Mouse (Mus musculus): ENCODE data around the gene Limk1. TPM values are rescaled to one million over a fixed set of nuclear protein-coding genes. Genes with fewer than 3 reads are reported as not detected.
A peak's percentile ranks its signal among the peaks of the same experiment; 100 is the strongest.

Gene Limk1
- polyA plus RNA-seq, 1 experiment: 6.4 TPM

DNA sequence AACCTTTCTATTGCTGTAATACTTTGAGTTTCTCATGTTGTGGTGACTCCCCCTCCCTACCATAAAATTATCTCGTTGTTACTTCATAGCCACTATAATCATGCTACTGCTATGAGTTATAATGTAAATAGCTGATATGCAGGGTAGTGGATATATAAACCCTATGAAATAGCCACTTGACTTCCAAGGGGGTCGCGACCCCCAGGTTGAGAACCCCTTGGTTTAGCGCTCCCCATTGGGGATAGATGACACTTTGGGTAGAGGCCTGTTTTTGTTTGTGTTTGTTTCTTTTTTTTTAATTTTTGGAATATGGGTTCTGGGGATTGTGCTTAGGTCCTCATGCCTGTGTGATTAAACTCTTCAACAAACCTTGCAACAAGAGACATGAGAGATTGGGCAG is 36.9 kb upstream of the Limk1 start:
- Histone ChIP-seq H3K36me3 (ENCODE audit: control insufficient read depth, insufficient read depth, low read length) (no peaks in the 10 kb centered on the region), H3K27ac (ENCODE audit: insufficient read depth, low read depth, low read length) (no peak overlapping the region), H3K27me3 (ENCODE audit: control insufficient read depth, insufficient read depth, low read length) (no peaks in the 10 kb centered on the region), H3K4me3 (ENCODE audit: low read depth, low read length) (no peak overlapping the region), H3K4me1 (ENCODE audit: control insufficient read depth, insufficient read depth, insufficient read length, low read length) (no peaks in the 10 kb centered on the region)
- WGBS: 60% methylated on average over 4 of the region's 4 CpGs
- TF ChIP-seq CTCF (IDR thresholded peaks at IDR 0.05; ENCODE audit: extremely low read depth, insufficient read length, insufficient replicate concordance, low read depth, low read length): no peak

GRCm38 (mm10) chr5:134720058-134720457 is 31.7 kb upstream of the Limk1 start:
- WGBS: 42% methylated on average over 4 of the region's 4 CpGs
- no peaks in the 10 kb centered on the region for H3K4me1 ChIP-seq (ENCODE audit: control insufficient read depth, insufficient read depth, insufficient read length, low read length)
- TF ChIP-seq CTCF (IDR thresholded peaks at IDR 0.05; ENCODE audit: extremely low read depth, insufficient read length, insufficient replicate concordance, low read depth, low read length): no peak
- no peak for TF ChIP-seq POLR2A (IDR thresholded peaks at IDR 0.05; ENCODE audit: low read depth, low read length)

GRCm38 (mm10) chr5:134711076-134711475 is 22.7 kb upstream of the Limk1 start:
- TF ChIP-seq POLR2A (IDR thresholded peaks at IDR 0.05; ENCODE audit: low read depth, low read length) (no peak), CTCF (IDR thresholded peaks at IDR 0.05; ENCODE audit: extremely low read depth, insufficient read length, insufficient replicate concordance, low read depth, low read length) (no peak)
- H3K36me3 ChIP-seq (ENCODE audit: control insufficient read depth, insufficient read depth, low read length): no peaks in the 10 kb centered on the region
- 74% methylated on average over 7 of the region's 7 CpGs for WGBS

More at GRCm38 (mm10) chr5:134720058-134720457, 31.7 kb upstream of the Limk1 start:
- Histone ChIP-seq H3K4me3 (ENCODE audit: low read depth, low read length) (no peak overlapping the region), H3K27ac (ENCODE audit: insufficient read depth, low read depth, low read length) (no peak overlapping the region), H3K36me3 (ENCODE audit: control insufficient read depth, insufficient read depth, low read length) (no peaks in the 10 kb centered on the region), H3K27me3 (ENCODE audit: control insufficient read depth, insufficient read depth, low read length) (no peaks in the 10 kb centered on the region)

GRCm38 (mm10) chr5:134709275-134709674 is 20.9 kb upstream of the Limk1 start:
- WGBS: 33% methylated on average over 6 of the region's 6 CpGs
- TF ChIP-seq CTCF (IDR thresholded peaks at IDR 0.05; ENCODE audit: extremely low read depth, insufficient read length, insufficient replicate concordance, low read depth, low read length): no peak

More at GRCm38 (mm10) chr5:134711076-134711475, 22.7 kb upstream of the Limk1 start:
- Histone ChIP-seq H3K4me3 (ENCODE audit: low read depth, low read length) (no peak overlapping the region), H3K4me1 (ENCODE audit: control insufficient read depth, insufficient read depth, insufficient read length, low read length) (0 out of 2 replicates have a peak, but pooled peaks cover 2% of the 10 kb centered on the region), H3K27me3 (ENCODE audit: control insufficient read depth, insufficient read depth, low read length) (no peaks in the 10 kb centered on the region), H3K27ac (ENCODE audit: insufficient read depth, low read depth, low read length) (no peak overlapping the region)

GRCm38 (mm10) chr5:134704157-134704556 is 15.8 kb upstream of the Limk1 start:
- Histone ChIP-seq H3K27ac (ENCODE audit: insufficient read depth, low read depth, low read length) (no peak overlapping the region), H3K4me1 (ENCODE audit: control insufficient read depth, insufficient read depth, insufficient read length, low read length) (no peaks in the 10 kb centered on the region), H3K36me3 (ENCODE audit: control insufficient read depth, insufficient read depth, low read length) (no peaks in the 10 kb centered on the region), H3K4me3 (ENCODE audit: low read depth, low read length) (no peak overlapping the region), H3K27me3 (ENCODE audit: control insufficient read depth, insufficient read depth, low read length) (no peaks in the 10 kb centered on the region)
- TF ChIP-seq CTCF (IDR thresholded peaks at IDR 0.05; ENCODE audit: extremely low read depth, insufficient read length, insufficient replicate concordance, low read depth, low read length) (peak; percentile 81; the same call in 1 of the 2 replicates), POLR2A (IDR thresholded peaks at IDR 0.05; ENCODE audit: low read depth, low read length) (no peak)

More at GRCm38 (mm10) chr5:134709275-134709674, 20.9 kb upstream of the Limk1 start:
- no peak overlapping the region for H3K27ac ChIP-seq (ENCODE audit: insufficient read depth, low read depth, low read length)
- 0 out of 2 replicates have a peak, but pooled peaks cover 2% of the 10 kb centered on the region for H3K4me1 ChIP-seq (ENCODE audit: control insufficient read depth, insufficient read depth, insufficient read length, low read length)
- no peak overlapping the region for H3K4me3 ChIP-seq (ENCODE audit: low read depth, low read length)
- no peaks in the 10 kb centered on the region for H3K36me3 ChIP-seq (ENCODE audit: control insufficient read depth, insufficient read depth, low read length)
- H3K27me3 ChIP-seq (ENCODE audit: control insufficient read depth, insufficient read depth, low read length): no peaks in the 10 kb centered on the region

- Histone ChIP-seq H3K27me3 (ENCODE audit: control insufficient read depth, insufficient read depth, low read length) (peaks cover 3% of the 10 kb centered on the region; the same call in 1 of the 2 replicates), H3K36me3 (ENCODE audit: control insufficient read depth, insufficient read depth, low read length) (no peaks in the 10 kb centered on the region), H3K4me1 (ENCODE audit: control insufficient read depth, insufficient read depth, insufficient read length, low read length) (no peaks in the 10 kb centered on the region), H3K27ac (ENCODE audit: insufficient read depth, low read depth, low read length) (no peak overlapping the region), H3K4me3 (ENCODE audit: low read depth, low read length) (no peak overlapping the region)
- TF ChIP-seq POLR2A (IDR thresholded peaks at IDR 0.05; ENCODE audit: low read depth, low read length) (no peak), CTCF (IDR thresholded peaks at IDR 0.05; ENCODE audit: extremely low read depth, insufficient read length, insufficient replicate concordance, low read depth, low read length) (no peak)
- WGBS: 64% methylated on average over 2 of the region's 2 CpGs
Observed at GRCm38 (mm10) chr5:134695539-134695938, 7.1 kb upstream of the Limk1 start.

DNA sequence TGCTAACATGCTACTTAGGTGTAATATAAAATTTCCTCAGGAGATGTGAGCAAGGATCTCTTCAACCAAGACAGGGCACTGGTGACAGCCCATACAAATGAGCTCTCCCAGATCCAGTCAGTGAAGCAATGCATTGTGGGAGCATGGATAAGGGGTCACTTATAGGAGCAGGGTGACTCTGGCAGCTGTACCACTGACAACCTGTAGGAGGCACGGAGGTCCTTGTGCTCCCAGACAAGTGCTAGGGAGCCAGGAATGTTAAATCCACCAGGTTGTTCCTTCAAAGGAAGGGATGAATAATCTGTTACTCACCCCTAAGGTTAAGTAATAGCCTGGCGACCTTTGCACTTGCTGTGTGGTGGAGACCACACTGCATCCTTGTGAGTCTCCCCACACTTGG is 6.7 kb upstream of the Limk1 start:
- H3K4me3 ChIP-seq (ENCODE audit: low read depth, low read length): no peak overlapping the region

More for the DNA sequence above, 6.7 kb upstream of the Limk1 start:
- TF ChIP-seq POLR2A (IDR thresholded peaks at IDR 0.05; ENCODE audit: low read depth, low read length) (no peak), CTCF (IDR thresholded peaks at IDR 0.05; ENCODE audit: extremely low read depth, insufficient read length, insufficient replicate concordance, low read depth, low read length) (no peak)
- WGBS: 15% methylated on average over 2 of the region's 2 CpGs
- Histone ChIP-seq H3K36me3 (ENCODE audit: control insufficient read depth, insufficient read depth, low read length) (no peaks in the 10 kb centered on the region), H3K27me3 (ENCODE audit: control insufficient read depth, insufficient read depth, low read length) (peaks cover 3% of the 10 kb centered on the region; the same call in 1 of the 2 replicates), H3K27ac (ENCODE audit: insufficient read depth, low read depth, low read length) (no peak overlapping the region), H3K4me1 (ENCODE audit: control insufficient read depth, insufficient read depth, insufficient read length, low read length) (no peaks in the 10 kb centered on the region)
